Mouse (Mus musculus) layer of hippocampus, postnatal 25 days (tissue): ENCODE measurements around the gene Defa35. TPM values are rescaled to one million over a fixed set of nuclear protein-coding genes. Genes with fewer than 3 reads are reported as not detected.
"Not testable (repeated sequence)": the region's sequence is repeated elsewhere in the genome, so short reads cannot be mapped to it uniquely, and the experiment has no call there.

ENCODE experiments used
- DNase-seq, 2 experiments: peaks; one replicate each; pipeline ENCODE4 v3.0.0; 2022; ENCODE audit warnings: mixed read lengths in 2 of 2, low spot score in 1 of 2; ENCODE audit errors: extremely low spot score in 1 of 2
- total RNA-seq, 2 experiments: library from RNA; stranded (reverse); gene quantifications; 2 replicates each; pipeline ENCODE4 v1.2.3; 2021

The Defa35 gene
- total RNA-seq, result not detected

DNA sequence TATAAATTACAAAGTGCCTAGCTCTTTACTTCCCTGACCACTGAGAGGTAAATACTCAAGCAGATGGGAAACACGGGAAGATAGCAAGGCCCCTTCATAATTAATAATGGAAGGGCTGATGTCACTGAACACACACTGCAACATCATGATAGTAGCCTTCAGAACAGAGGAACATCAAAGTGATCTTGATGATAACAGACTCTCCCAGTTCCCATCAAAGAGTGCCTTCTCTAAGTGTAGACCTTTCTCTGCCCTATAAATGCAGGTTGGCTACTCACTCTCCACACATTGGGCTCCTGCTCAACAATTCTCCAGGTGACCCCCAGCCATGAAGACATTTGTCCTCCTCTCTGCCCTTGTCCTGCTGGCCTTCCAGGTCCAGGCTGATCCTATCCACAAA lies at the start of gene Defa35:
Defa35 (plus strand) TSS at position 301 of the 400 bp plus-strand sequence.
- not testable (repeated sequence) for DNase-seq

DNA sequence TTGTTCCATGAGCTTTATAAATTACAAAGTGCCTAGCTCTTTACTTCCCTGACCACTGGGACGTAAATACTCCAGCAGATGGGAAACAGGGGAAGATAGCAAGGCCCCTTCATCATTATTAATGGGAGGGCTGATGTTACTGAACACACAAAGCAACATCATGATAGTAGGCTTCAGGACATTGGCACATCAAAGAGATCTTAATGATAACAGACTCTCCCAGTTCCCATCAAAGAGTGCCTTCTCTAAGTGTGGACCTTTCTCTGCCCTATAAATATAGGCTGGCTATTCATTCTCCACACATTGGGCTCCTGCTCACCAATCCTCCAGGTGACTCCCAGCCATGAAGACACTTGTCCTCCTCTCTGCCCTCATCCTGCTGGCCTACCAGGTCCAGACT lies 39.6 kb upstream of the Defa35 start, which contains the start of gene Defa21:
Defa21 (plus strand) TSS at position 301 of the 400 bp plus-strand sequence.
- not testable (repeated sequence) for DNase-seq

DNA sequence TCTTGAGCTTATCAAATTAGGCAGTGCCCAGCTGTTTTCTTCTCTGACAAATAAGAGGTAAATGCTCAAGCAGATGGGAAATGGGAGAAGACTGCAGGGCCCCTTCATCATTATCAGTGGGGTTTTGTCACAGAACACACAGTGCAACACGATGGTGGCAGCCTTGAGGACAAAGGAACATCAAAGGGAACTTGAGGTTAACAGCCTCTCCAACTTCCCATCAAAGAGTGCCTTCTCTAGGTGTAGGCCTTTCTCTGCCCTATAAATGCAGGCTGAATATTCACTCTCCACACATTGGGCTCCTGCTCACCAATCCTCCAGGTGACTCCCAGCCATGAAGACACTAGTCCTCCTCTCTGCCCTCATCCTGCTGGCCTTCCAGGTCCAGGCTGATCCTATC lies 10.1 kb upstream of the Defa35 start, which contains the start of gene Defa23:
Defa23 (plus strand) TSS at position 301 of the 400 bp plus-strand sequence.
- not testable (repeated sequence) for DNase-seq

DNA sequence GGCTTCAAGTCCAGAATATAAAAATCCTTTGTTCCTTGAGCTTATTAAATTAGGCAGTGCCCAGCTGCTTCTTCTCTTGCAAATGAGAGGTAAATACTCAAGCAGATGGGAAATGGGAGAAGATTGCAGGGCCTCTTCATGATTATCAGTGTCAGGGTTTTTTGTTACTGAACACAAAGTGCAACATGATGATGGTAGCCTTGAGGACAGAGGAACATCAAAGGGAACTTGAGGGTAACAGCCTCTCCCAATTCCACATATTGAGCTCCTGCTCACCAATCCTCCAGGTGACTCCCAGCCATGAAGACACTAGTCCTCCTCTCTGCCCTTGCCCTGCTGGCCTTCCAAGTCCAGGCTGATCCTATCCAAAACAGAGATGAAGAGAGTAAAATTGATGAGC lies 19.3 kb downstream of the Defa35 start, which contains the start of gene Defa25:
Defa25 (plus strand) TSS at position 301 of the 400 bp plus-strand sequence.
- DNase-seq, result not testable (repeated sequence)

DNA sequence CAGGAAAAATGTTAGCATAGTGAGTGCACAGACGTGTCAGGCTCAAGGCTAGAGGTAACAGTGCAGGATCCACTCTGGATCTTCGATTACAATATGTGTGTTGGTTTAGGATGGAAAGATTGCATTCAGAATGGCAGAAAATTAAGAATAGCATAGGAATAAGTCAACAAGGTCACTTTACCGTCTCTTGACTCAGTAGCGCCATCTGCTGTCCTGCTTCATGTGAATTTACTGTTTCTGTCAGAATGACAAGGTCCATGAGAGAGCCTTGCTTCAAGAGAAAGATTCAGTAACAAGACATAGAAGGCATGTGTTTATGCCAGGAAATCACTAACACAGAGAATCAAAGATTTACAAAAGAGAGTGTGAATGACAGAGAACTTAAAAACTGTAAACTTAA lies 28.3 kb downstream of the Defa35 start:
- no peak for DNase-seq

DNA sequence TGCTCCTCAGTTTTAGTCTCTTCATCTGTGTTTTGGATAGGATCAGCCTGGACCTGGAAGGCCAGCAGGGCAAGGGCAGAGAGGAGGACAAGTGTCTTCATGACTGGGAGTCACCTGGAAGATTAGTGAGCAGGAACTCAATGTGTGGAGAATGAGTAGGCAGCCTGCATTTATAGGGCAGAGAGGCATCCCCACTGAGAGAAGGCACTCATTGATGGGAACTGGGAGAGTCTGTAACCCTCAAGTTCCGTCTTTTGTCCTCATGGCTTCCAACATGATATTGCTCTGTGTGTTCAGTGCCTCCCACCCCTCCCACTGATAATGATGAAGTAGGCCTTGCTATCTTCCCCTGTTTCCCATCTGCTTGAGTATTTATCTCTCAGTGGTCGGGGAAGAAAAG lies 31.1 kb downstream of the Defa35 start, which contains the start of gene Gm14851:
Gm14851 (minus strand) TSS at position 101 of the 400 bp plus-strand sequence.
- DNase-seq, result not testable (repeated sequence)

Other genes with a start within 250 kb of the Defa35 start
- gene Defb33, start 172.4 kb upstream of the Defa35 start, total RNA-seq, result not detected
- gene Gm15056, start 162.4 kb upstream of the Defa35 start, total RNA-seq, result not detected
- gene Gm6040, start 143.0 kb upstream of the Defa35 start, total RNA-seq, result not detected
- not detected for gene AY761185, start 120.3 kb upstream of the Defa35 start, total RNA-seq
- gene Defa21, start 39.5 kb upstream of the Defa35 start, total RNA-seq, result not detected
- not detected for gene Defa23, start 10.0 kb upstream of the Defa35 start, total RNA-seq
- gene Defa25, start 19.4 kb downstream of the Defa35 start, total RNA-seq, result not detected
- gene Gm14851, start 31.0 kb downstream of the Defa35 start, total RNA-seq, result not detected
- not detected for gene Defa30, start 69.6 kb downstream of the Defa35 start, total RNA-seq
- not detected for gene Defa22, start 97.2 kb downstream of the Defa35 start, total RNA-seq
- gene Defa31, start 126.6 kb downstream of the Defa35 start, total RNA-seq, result not detected
- not detected for gene Gm15293, start 136.5 kb downstream of the Defa35 start, total RNA-seq
- not detected for gene Gm15292, start 184.7 kb downstream of the Defa35 start, total RNA-seq